Mouse (Mus musculus) heart, adult 2 months (tissue): ENCODE results near the gene Fnip1.

Experiments used
- CTCF ChIP-seq: fragments of 200-600 bp; IDR thresholded peaks from 2 replicates; pipeline ENCODE4 v1.8.1; 2022; ENCODE audit warnings: antibody characterized with exemption, mild to moderate bottlenecking, moderate library complexity
- EP300 ChIP-seq: fragments of 200-500 bp; IDR thresholded peaks from 2 replicates; pipeline ENCODE4 v1.6.1; 2011; ENCODE audit warnings: low read depth, low read length, control low read depth; ENCODE audit not compliant: insufficient read depth
- POLR2A ChIP-seq: fragments of 200-500 bp; IDR thresholded peaks from 2 replicates; pipeline ENCODE4 v1.6.1; 2011; ENCODE audit warnings: mild to moderate bottlenecking, low read depth, low read length, control low read depth; ENCODE audit not compliant: insufficient read depth

DNA sequence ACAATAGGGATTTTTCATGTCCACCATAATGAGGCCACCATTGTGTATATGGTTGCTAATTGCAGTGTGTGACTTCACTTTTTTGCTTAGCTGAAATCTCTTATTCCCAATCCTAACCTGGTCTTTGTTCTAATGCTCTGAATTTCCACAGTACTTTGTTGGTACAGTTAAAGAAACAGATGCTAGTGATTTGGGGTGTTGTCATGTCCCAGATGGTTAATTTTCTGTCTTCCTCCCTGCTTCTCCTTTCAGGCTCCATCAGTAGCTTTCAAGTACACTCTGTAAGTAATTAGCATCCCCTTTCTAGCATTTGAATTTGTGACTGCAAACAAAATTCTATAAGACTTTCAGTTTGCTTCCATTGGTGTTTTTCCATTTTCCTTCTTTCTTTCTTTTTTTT, 102.3 kb downstream of the Fnip1 start:
- TF ChIP-seq CTCF (no peak), EP300 (no peak), POLR2A (no peak)
